Mouse (Mus musculus): Measurements from ENCODE around the gene Chst2. TPM values are rescaled to one million over a fixed set of nuclear protein-coding genes. Genes with fewer than 3 reads are reported as not detected.

Chst2 gene
- polyA plus RNA-seq, 1 experiment, result 0.43 TPM

- H3K36me3 ChIP-seq (ENCODE audit: control insufficient read depth, insufficient read depth, low read length), result no peaks in the 10 kb centered on the region
- peaks cover under 1% of the 10 kb centered on the region; the same call in 1 of the 2 replicates for H3K27me3 ChIP-seq (ENCODE audit: control insufficient read depth, insufficient read depth, low read length)
- TF ChIP-seq CTCF (IDR thresholded peaks at IDR 0.05; ENCODE audit: control insufficient read depth, insufficient read depth, insufficient replicate concordance, low read depth, low read length) (no peak), POLR2A (IDR thresholded peaks at IDR 0.05; ENCODE audit: control insufficient read depth, low read depth, low read length) (no peak)
- H3K27ac ChIP-seq (ENCODE audit: control insufficient read depth, insufficient read depth, low read depth, low read length), result no peak overlapping the region
- H3K4me3 ChIP-seq (ENCODE audit: control insufficient read depth, low read depth, low read length), result no peak overlapping the region
- peaks cover 8% of the 10 kb centered on the region for H3K4me1 ChIP-seq (ENCODE audit: control insufficient read depth, insufficient read depth, low read length)
Observed at GRCm38 (mm10) chr9:95401686-95402085, 4.8 kb downstream of the Chst2 start.

DNA sequence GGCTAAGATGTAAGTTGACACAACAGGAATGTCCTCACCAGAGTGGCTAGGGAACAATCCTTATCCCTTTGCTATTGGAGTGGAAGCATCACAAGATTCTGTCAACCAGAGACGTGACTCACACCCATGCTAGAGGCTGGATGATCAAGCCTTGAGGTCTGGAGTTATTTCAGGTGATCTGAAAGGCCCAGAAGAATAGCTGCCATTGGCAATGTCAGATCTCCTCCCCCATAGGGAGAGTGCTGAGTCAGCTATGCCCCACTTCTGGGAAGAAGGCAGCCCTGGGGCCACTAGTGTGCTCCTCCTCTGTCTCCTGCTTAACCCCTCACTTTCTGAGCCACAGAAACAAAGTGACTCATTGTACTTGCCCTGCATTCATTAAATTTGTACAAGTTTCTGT lies 14.5 kb downstream of the Chst2 start:
- H3K36me3 ChIP-seq (ENCODE audit: control insufficient read depth, insufficient read depth, low read length), result no peaks in the 10 kb centered on the region

GRCm38 (mm10) chr9:95389956-95390355 lies 16.6 kb downstream of the Chst2 start:
- no peak for TF ChIP-seq CTCF (IDR thresholded peaks at IDR 0.05; ENCODE audit: control insufficient read depth, insufficient read depth, insufficient replicate concordance, low read depth, low read length)
- no peak for TF ChIP-seq POLR2A (IDR thresholded peaks at IDR 0.05; ENCODE audit: control insufficient read depth, low read depth, low read length)
- Histone ChIP-seq H3K27ac (ENCODE audit: control insufficient read depth, insufficient read depth, low read depth, low read length) (no peak overlapping the region), H3K36me3 (ENCODE audit: control insufficient read depth, insufficient read depth, low read length) (no peaks in the 10 kb centered on the region), H3K4me1 (ENCODE audit: control insufficient read depth, insufficient read depth, low read length) (no peaks in the 10 kb centered on the region), H3K4me3 (ENCODE audit: control insufficient read depth, low read depth, low read length) (no peak overlapping the region), H3K27me3 (ENCODE audit: control insufficient read depth, insufficient read depth, low read length) (no peaks in the 10 kb centered on the region)

More for the DNA sequence above, 14.5 kb downstream of the Chst2 start:
- Histone ChIP-seq H3K4me3 (ENCODE audit: control insufficient read depth, low read depth, low read length) (no peak overlapping the region), H3K4me1 (ENCODE audit: control insufficient read depth, insufficient read depth, low read length) (no peaks in the 10 kb centered on the region), H3K27me3 (ENCODE audit: control insufficient read depth, insufficient read depth, low read length) (no peaks in the 10 kb centered on the region), H3K27ac (ENCODE audit: control insufficient read depth, insufficient read depth, low read depth, low read length) (no peak overlapping the region)
- TF ChIP-seq POLR2A (IDR thresholded peaks at IDR 0.05; ENCODE audit: control insufficient read depth, low read depth, low read length) (no peak), CTCF (IDR thresholded peaks at IDR 0.05; ENCODE audit: control insufficient read depth, insufficient read depth, insufficient replicate concordance, low read depth, low read length) (no peak)

DNA sequence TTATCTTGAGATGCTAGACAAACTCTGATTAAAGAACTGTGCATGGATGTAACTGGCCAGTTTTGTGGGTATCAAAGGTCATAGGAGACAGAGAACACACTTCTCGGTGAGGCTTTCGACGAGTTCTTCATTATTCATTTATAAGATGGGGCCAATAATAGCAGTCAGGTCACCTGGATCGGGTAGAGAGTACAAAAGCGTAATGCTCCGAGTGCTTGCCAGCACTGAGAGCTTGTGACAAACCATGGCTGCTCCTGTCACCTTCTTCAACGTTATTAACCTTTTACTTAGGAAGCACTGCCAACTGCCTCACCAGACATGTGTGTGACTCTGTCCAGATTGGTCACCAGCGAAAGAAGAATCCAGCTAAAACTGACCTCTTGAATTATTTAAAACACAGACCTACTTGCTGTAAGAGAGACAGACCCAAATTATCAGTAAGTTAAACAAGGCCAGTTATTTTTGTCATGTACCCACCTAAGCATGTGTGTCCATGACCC lies 18.6 kb downstream of the Chst2 start:
- no peak overlapping the region for H3K4me3 ChIP-seq (ENCODE audit: control insufficient read depth, low read depth, low read length)
- no peaks in the 10 kb centered on the region for H3K36me3 ChIP-seq (ENCODE audit: control insufficient read depth, insufficient read depth, low read length)
- H3K27ac ChIP-seq (ENCODE audit: control insufficient read depth, insufficient read depth, low read depth, low read length), result no peak overlapping the region
- H3K4me1 ChIP-seq (ENCODE audit: control insufficient read depth, insufficient read depth, low read length), result no peaks in the 10 kb centered on the region
- H3K27me3 ChIP-seq (ENCODE audit: control insufficient read depth, insufficient read depth, low read length), result no peaks in the 10 kb centered on the region
- no peak for TF ChIP-seq CTCF (IDR thresholded peaks at IDR 0.05; ENCODE audit: control insufficient read depth, insufficient read depth, insufficient replicate concordance, low read depth, low read length)
- TF ChIP-seq POLR2A (IDR thresholded peaks at IDR 0.05; ENCODE audit: control insufficient read depth, low read depth, low read length), result no peak

DNA sequence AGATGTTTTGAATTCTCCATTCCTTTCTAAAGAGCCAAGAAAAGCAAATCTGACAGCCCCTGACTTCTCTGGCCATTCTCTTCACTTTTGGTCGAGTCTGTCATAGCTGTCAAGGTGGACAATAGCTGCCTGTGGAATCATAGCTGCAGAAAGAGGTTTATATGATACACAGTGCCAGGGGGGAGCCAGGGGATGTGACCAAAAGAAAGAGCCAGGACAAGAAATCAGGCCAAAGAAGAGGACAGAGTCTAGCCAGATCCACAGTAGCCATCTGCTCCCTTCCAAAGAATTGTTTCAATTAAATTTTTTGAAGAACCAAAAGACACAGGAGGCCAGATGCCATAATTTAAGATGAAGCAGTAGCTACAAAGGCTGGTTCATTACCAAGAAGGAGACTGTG lies 30.6 kb downstream of the Chst2 start:
- no peaks in the 10 kb centered on the region for H3K4me1 ChIP-seq (ENCODE audit: control insufficient read depth, insufficient read depth, low read length)
- H3K36me3 ChIP-seq (ENCODE audit: control insufficient read depth, insufficient read depth, low read length), result no peaks in the 10 kb centered on the region
- no peaks in the 10 kb centered on the region for H3K27me3 ChIP-seq (ENCODE audit: control insufficient read depth, insufficient read depth, low read length)
- no peak overlapping the region for H3K4me3 ChIP-seq (ENCODE audit: control insufficient read depth, low read depth, low read length)
- no peak overlapping the region for H3K27ac ChIP-seq (ENCODE audit: control insufficient read depth, insufficient read depth, low read depth, low read length)
- TF ChIP-seq POLR2A (IDR thresholded peaks at IDR 0.05; ENCODE audit: control insufficient read depth, low read depth, low read length) (no peak), CTCF (IDR thresholded peaks at IDR 0.05; ENCODE audit: control insufficient read depth, insufficient read depth, insufficient replicate concordance, low read depth, low read length) (no peak)

DNA sequence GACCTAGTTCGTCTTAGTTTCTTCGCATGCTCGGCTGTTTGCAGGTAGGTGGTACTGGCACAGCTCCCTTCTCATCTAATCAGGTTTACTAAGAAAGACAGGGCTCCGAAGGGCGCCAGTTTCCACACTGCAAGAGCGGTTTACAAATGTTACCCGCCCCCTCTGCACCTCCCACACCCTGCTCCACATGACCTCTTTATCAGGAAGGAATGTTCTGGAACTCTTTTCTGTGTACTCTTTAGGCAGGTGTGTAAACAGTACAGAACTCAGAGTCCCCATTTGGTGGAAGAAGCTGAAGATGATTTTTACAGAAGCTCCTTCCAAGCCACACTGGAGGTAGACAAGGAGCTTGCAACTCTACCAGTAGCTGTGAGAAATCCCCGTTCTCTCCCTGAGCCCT lies 31.2 kb downstream of the Chst2 start:
- no peak overlapping the region for H3K27ac ChIP-seq (ENCODE audit: control insufficient read depth, insufficient read depth, low read depth, low read length)
- no peaks in the 10 kb centered on the region for H3K4me1 ChIP-seq (ENCODE audit: control insufficient read depth, insufficient read depth, low read length)
- no peak overlapping the region for H3K4me3 ChIP-seq (ENCODE audit: control insufficient read depth, low read depth, low read length)
- no peaks in the 10 kb centered on the region for H3K36me3 ChIP-seq (ENCODE audit: control insufficient read depth, insufficient read depth, low read length)
- no peaks in the 10 kb centered on the region for H3K27me3 ChIP-seq (ENCODE audit: control insufficient read depth, insufficient read depth, low read length)
- TF ChIP-seq CTCF (IDR thresholded peaks at IDR 0.05; ENCODE audit: control insufficient read depth, insufficient read depth, insufficient replicate concordance, low read depth, low read length), result no peak
- TF ChIP-seq POLR2A (IDR thresholded peaks at IDR 0.05; ENCODE audit: control insufficient read depth, low read depth, low read length), result no peak

DNA sequence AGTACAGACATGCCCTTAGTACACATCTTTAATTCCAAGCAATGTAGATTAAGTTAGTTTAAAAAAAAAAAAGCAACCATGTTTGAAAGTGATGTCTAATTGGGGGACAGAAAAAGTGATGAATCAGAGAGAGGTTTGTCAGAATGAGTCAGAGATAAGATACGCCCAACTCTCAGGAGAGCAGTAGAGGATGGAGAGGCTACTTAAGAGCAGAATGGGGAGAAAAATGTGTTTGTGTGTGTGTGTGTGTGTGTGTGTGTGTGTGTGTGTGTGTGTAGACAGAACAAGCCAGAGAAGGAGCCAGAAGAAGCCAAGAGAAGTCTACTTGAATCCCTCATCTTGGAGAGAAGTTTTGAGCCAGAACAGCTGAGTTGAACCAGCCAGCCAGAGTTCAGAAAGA lies 32.8 kb downstream of the Chst2 start:
- H3K36me3 ChIP-seq (ENCODE audit: control insufficient read depth, insufficient read depth, low read length), result no peaks in the 10 kb centered on the region
- TF ChIP-seq CTCF (IDR thresholded peaks at IDR 0.05; ENCODE audit: control insufficient read depth, insufficient read depth, insufficient replicate concordance, low read depth, low read length), result no peak
- no peak for TF ChIP-seq POLR2A (IDR thresholded peaks at IDR 0.05; ENCODE audit: control insufficient read depth, low read depth, low read length)
- H3K27me3 ChIP-seq (ENCODE audit: control insufficient read depth, insufficient read depth, low read length), result no peaks in the 10 kb centered on the region
- no peak overlapping the region for H3K4me3 ChIP-seq (ENCODE audit: control insufficient read depth, low read depth, low read length)
- H3K27ac ChIP-seq (ENCODE audit: control insufficient read depth, insufficient read depth, low read depth, low read length), result no peak overlapping the region
- no peaks in the 10 kb centered on the region for H3K4me1 ChIP-seq (ENCODE audit: control insufficient read depth, insufficient read depth, low read length)

- TF ChIP-seq CTCF (IDR thresholded peaks at IDR 0.05; ENCODE audit: control insufficient read depth, insufficient read depth, insufficient replicate concordance, low read depth, low read length) (no peak), POLR2A (IDR thresholded peaks at IDR 0.05; ENCODE audit: control insufficient read depth, low read depth, low read length) (no peak)
- Histone ChIP-seq H3K27me3 (ENCODE audit: control insufficient read depth, insufficient read depth, low read length) (no peaks in the 10 kb centered on the region), H3K27ac (ENCODE audit: control insufficient read depth, insufficient read depth, low read depth, low read length) (no peak overlapping the region), H3K4me1 (ENCODE audit: control insufficient read depth, insufficient read depth, low read length) (no peaks in the 10 kb centered on the region), H3K4me3 (ENCODE audit: control insufficient read depth, low read depth, low read length) (no peak overlapping the region), H3K36me3 (ENCODE audit: control insufficient read depth, insufficient read depth, low read length) (no peaks in the 10 kb centered on the region)
Observed at GRCm38 (mm10) chr9:95365882-95366281, 40.6 kb downstream of the Chst2 start.
